Mouse (Mus musculus) midbrain, postnatal 0 days (tissue): ENCODE results near the gene Gm17521. TPM values are rescaled to one million over a fixed set of nuclear protein-coding genes. Genes with fewer than 3 reads are reported as not detected.
"Not testable (repeated sequence)": the region's sequence is repeated elsewhere in the genome, so short reads cannot be mapped to it uniquely, and the experiment has no call there.

Experiments used
- ATAC-seq: fragments of 200-750 bp; cut with Nextera tagmentation; 2 replicates; pipeline ENCODE4 v1.8.0; 2017; ENCODE audit warnings: moderate number of reproducible peaks, mild to moderate bottlenecking, moderate TSS enrichment, moderate library complexity; ENCODE audit not compliant: low FRiP score
- DNase-seq: peaks from one replicate; pipeline ENCODE4 v3.0.0-alpha.2; 2015; ENCODE audit warnings: low spot score
- H3K27ac ChIP-seq: fragments of 300-500 bp; sonication (generic); 2 replicates; pipeline ENCODE4 v1.5.1; 2014; ENCODE audit warnings: low read depth, mild to moderate bottlenecking, low read length, mixed read lengths
- H3K27me3 ChIP-seq: fragments of 300-500 bp; sonication (generic); 2 replicates; pipeline ENCODE4 v1.6.1; 2014; ENCODE audit warnings: low read length, control low read depth, mixed read lengths; ENCODE audit not compliant: insufficient read depth
- H3K36me3 ChIP-seq: fragments of 300-500 bp; sonication (generic); 2 replicates; pipeline ENCODE4 v1.6.1; 2014; ENCODE audit warnings: low read length, control low read depth, mixed read lengths; ENCODE audit not compliant: insufficient read depth
- H3K4me1 ChIP-seq: fragments of 300-500 bp; sonication (generic); 2 replicates; pipeline ENCODE4 v1.6.1; 2014; ENCODE audit warnings: mild to moderate bottlenecking, control low read depth, antibody characterized with exemption, low read length, mixed read lengths; ENCODE audit not compliant: insufficient read depth
- H3K4me2 ChIP-seq: fragments of 300-500 bp; sonication (generic); 2 replicates; pipeline ENCODE4 v1.6.1; 2014; ENCODE audit warnings: low read depth, mild to moderate bottlenecking, low read length, mixed read lengths; ENCODE audit not compliant: poor library complexity, severe bottlenecking
- H3K4me3 ChIP-seq: fragments of 300-500 bp; sonication (generic); 2 replicates; pipeline ENCODE4 v1.5.1; 2014; ENCODE audit warnings: low read depth, mild to moderate bottlenecking, low read length, moderate library complexity
- H3K9ac ChIP-seq: fragments of 300-500 bp; sonication (generic); replicated peaks from 2 replicates; pipeline ENCODE4 v1.6.1; 2014; ENCODE audit warnings: mild to moderate bottlenecking, low read length, moderate library complexity, mixed read lengths; ENCODE audit not compliant: poor library complexity, severe bottlenecking
- H3K9me3 ChIP-seq: fragments of 300-500 bp; sonication (generic); 2 replicates; pipeline ENCODE4 v1.6.1; 2016; ENCODE audit warnings: low read length, control low read depth
- CTCF ChIP-seq: IDR thresholded peaks from 2 replicates; pipeline ENCODE4 v1.5.1; 2016; ENCODE audit warnings: antibody characterized with exemption, mild to moderate bottlenecking
- WGBS: fragments of 180-500 bp; shearing (Covaris S2); extraction: QIAGEN DNeasy Blood & Tissue Kit; methylation state at CpG from one replicate; pipeline ENCODE4 v1.1.7; 2014; 5-methylcytosine and 5-hydroxymethylcytosine counted together
- polyA plus RNA-seq: library from polyadenylated mRNA; unstranded; fragments of >200 nt; fragmentation: Nextera tagmentation; extraction: Ambion mirVana; gene quantifications from 2 replicates; pipeline ENCODE4 v1.2.1, GENCODE M21; 2015
- total RNA-seq: library from RNA; depleted of rRNA; stranded (reverse); fragments of >200 nt; gene quantifications from 2 replicates; pipeline ENCODE4 v1.2.3, GENCODE M21; 2014; rRNA removed

Gene Gm17521
- total RNA-seq (not detected in 2 replicates), polyA plus RNA-seq (not detected in 2 replicates)

GRCm38 (mm10) chrX:123029569-123029968 is at the start of gene Gm17521:
Gm17521 (minus strand) TSS chrX:123029669.
- not testable (repeated sequence) for ATAC-seq, H3K27ac ChIP-seq, DNase-seq, H3K9me3 ChIP-seq, H3K27me3 ChIP-seq, H3K4me3 ChIP-seq, H3K36me3 ChIP-seq, H3K4me2 ChIP-seq, H3K9ac ChIP-seq, H3K4me1 ChIP-seq
- WGBS: 77% methylated on average over 1 of the region's 1 CpGs

DNA sequence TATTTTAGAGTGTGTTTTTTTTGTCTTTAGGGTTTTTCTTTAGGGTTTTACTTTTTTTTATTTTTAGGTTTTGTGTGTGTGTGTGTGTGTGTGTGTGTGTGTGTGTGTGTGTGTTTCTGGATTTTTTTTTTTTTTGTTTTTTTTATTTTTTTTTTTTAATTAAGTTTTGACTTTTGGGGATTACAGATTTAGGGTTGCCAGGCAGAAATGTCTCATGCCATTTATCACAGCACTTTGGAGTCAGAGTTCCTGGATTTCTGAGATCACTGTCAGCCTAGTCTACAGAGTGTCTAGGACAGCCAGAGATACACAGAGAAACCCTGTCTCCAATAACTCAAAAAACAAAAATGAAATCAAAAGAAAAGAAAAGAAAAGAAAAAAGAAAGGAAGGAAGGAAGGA is 14.5 kb upstream of the Gm17521 start:
- TF ChIP-seq CTCF: no peak
- Histone ChIP-seq H3K4me3 (no peak overlapping the region), H3K36me3 (no peaks in the 10 kb centered on the region), H3K9ac (no peak overlapping the region), H3K4me2 (no peak overlapping the region), H3K9me3 (no peaks in the 10 kb centered on the region), H3K27ac (no peak overlapping the region), H3K4me1 (no peaks in the 10 kb centered on the region), H3K27me3 (no peaks in the 10 kb centered on the region)
- ATAC-seq (no peak), DNase-seq (no peak)

- WGBS: 56% methylated on average over 4 of the region's 4 CpGs
- Histone ChIP-seq H3K27ac (no peak overlapping the region), H3K36me3 (no peaks in the 10 kb centered on the region), H3K4me2 (no peak overlapping the region), H3K9ac (no peak overlapping the region), H3K4me1 (no peaks in the 10 kb centered on the region), H3K4me3 (no peak overlapping the region), H3K9me3 (no peaks in the 10 kb centered on the region), H3K27me3 (no peaks in the 10 kb centered on the region)
- DNase-seq: no peak
- no peak for ATAC-seq
- TF ChIP-seq CTCF: no peak
These were observed 14.0 kb upstream of the Gm17521 start for GRCm38 (mm10) chrX:123043516-123043915.

Other genes with a start within 250 kb of the Gm17521 start
- gene Cldn34c1, start 73.8 kb upstream of the Gm17521 start, total RNA-seq: 31.8 and 33.4 TPM in 2 replicates
- 21.6 and 22.0 TPM in 2 replicates for gene Cldn34c1, start 73.8 kb upstream of the Gm17521 start, polyA plus RNA-seq
- gene Srsx, start 192.8 kb upstream of the Gm17521 start, total RNA-seq: not detected in 2 replicates
- not detected in 2 replicates for gene Srsx, start 192.8 kb upstream of the Gm17521 start, polyA plus RNA-seq
- not detected in 2 replicates for gene Gm17577, start 217.2 kb upstream of the Gm17521 start, total RNA-seq
- not detected in 2 replicates for gene Gm17577, start 217.2 kb upstream of the Gm17521 start, polyA plus RNA-seq